ENCODE assay signal across 31 mouse cellular contexts in the genomic region with DNA sequence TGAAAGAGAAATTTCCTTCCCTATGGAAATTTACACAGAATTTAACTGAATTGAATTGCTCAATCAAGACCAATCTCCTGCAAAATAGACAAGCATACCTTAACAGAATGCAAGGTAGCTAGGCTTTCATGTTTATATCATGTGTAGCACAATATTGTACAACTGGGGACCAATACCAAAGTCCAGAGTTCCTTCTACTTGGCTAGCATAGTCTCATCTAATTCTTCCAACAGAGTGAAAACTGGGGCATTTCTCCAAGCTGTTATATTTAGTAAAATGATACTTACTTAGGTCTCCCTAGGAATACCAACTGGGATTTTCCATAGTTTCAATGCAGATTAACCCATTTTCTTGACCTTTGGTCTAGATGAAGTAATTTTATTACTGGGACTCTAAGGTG. TPM values are rescaled to one million over a fixed set of nuclear protein-coding genes. Genes with fewer than 3 reads are reported as not detected.
DNase-seq lines count a peak whose midpoint lies in the region; ATAC-seq and TF ChIP-seq lines count a peak whose summit lies in the region.
"Had no signal": no experiment of that assay in that cellular context is flagged by ENCODE, and none has a peak within 500 bp of the region (broad histone marks: within the 10 kb centered on the region; RNA-seq: fewer than 3 reads in every experiment).

No protein-coding gene starts in this region.

- no peak overlapping the region for H3K4me2 ChIP-seq in intestine, postnatal 0 days (replicated peaks; ENCODE audit: low read depth)
- no peak overlapping the region for H3K4me2 ChIP-seq in intestine, embryonic 15.5 days (replicated peaks)
- H3K4me2 ChIP-seq in liver, postnatal 0 days (ENCODE audit: low read depth, low read length): no peak overlapping the region
- H3K4me2 ChIP-seq in liver, embryonic 11.5 days: no peak overlapping the region
- H3K4me2 ChIP-seq: embryonic facial prominence, embryonic 13.5 days; embryonic facial prominence, embryonic 15.5 days; forebrain, embryonic 12.5 days had no signal

- peaks cover 69% of the 10 kb centered on the region for H3K36me3 ChIP-seq in intestine, postnatal 0 days (ENCODE audit: control insufficient read depth, insufficient read depth)
- peaks cover 10% of the 10 kb centered on the region; the same call in 1 of the 2 replicates for H3K36me3 ChIP-seq in intestine, embryonic 15.5 days
- H3K36me3 ChIP-seq in liver, postnatal 0 days (replicated peaks; ENCODE audit: insufficient read depth, low read length): peaks cover 87% of the 10 kb centered on the region
- peaks cover 29% of the 10 kb centered on the region for H3K36me3 ChIP-seq in liver, embryonic 11.5 days (ENCODE audit: control insufficient read depth, insufficient read depth, low read length)

- no peak for TF ChIP-seq POLR2A in bone marrow macrophage, adult 2 months (IDR thresholded peaks at IDR 0.05; ENCODE audit: borderline replicate concordance, low read depth, low read length)

- H3K4me3 ChIP-seq in intestine, postnatal 0 days (ENCODE audit: low read depth, low read length): no peak overlapping the region
- no peak overlapping the region for H3K4me3 ChIP-seq in intestine, embryonic 15.5 days (replicated peaks)
- no peak overlapping the region for H3K4me3 ChIP-seq in liver, postnatal 0 days (ENCODE audit: low read depth, low read length)
- H3K4me3 ChIP-seq in liver, embryonic 11.5 days (ENCODE audit: low read depth, low read length): no peak overlapping the region
- no peak overlapping the region for H3K4me3 ChIP-seq in bone marrow macrophage, adult 2 months (ENCODE audit: insufficient read depth, low read length)
- H3K4me3 ChIP-seq: embryonic facial prominence, embryonic 13.5 days; embryonic facial prominence, embryonic 15.5 days; erythroblast, embryonic 14.5 days; forebrain, embryonic 10.5 days; forebrain, embryonic 12.5 days had no signal

- no peak for TF ChIP-seq CTCF in intestine, postnatal 0 days (IDR thresholded peaks at IDR 0.05; ENCODE audit: low read depth)
- no peak for TF ChIP-seq CTCF in liver, postnatal 0 days (IDR thresholded peaks at IDR 0.05; ENCODE audit: low read depth)
- no peak for TF ChIP-seq CTCF in bone marrow macrophage, adult 2 months (IDR thresholded peaks at IDR 0.05; ENCODE audit: low read depth, low read length)

- no peak for ATAC-seq in intestine, postnatal 0 days
- no peak for ATAC-seq in intestine, embryonic 15.5 days
- peak; percentile 39; the same call in 1 of the 2 replicates for ATAC-seq in liver, postnatal 0 days
- no peak for ATAC-seq in liver, embryonic 11.5 days (replicated peaks; ENCODE audit: low FRiP score)
- ATAC-seq: activated CD4-positive, CD25-positive, alpha-beta regulatory T cell, adult 4 months; CD4-positive, CD25-positive, alpha-beta regulatory T cell, adult 4 months; forebrain, embryonic 14.5 days; forebrain, embryonic 16.5 days; Patski had no signal

- no peak for TF ChIP-seq EP300 in liver, postnatal 0 days (IDR thresholded peaks at IDR 0.05; ENCODE audit: low read depth)

- no peak overlapping the region for H3K9ac ChIP-seq in intestine, postnatal 0 days (ENCODE audit: low read depth, low read length)
- H3K9ac ChIP-seq in intestine, embryonic 15.5 days: no peak overlapping the region
- H3K9ac ChIP-seq in liver, postnatal 0 days (replicated peaks): no peak overlapping the region
- H3K9ac ChIP-seq in liver, embryonic 11.5 days (ENCODE audit: low read depth, low read length): no peak overlapping the region
- H3K9ac ChIP-seq: embryonic facial prominence, embryonic 13.5 days; embryonic facial prominence, embryonic 15.5 days; forebrain, embryonic 12.5 days had no signal

- peak; percentile 37 for DNase-seq in kidney, adult 9 months
- DNase-seq in kidney, adult 11 months: no peak
- DNase-seq in liver, postnatal 0 days: no peak
- no peak for DNase-seq in liver, embryonic 11.5 days (ENCODE audit: low spot score)
- no peak for DNase-seq in c-Kit-positive CD71-positive TER-119-positive erythroid progenitor cells, embryonic 14.5 days (ENCODE audit: low spot score)
- DNase-seq: adrenal gland, adult 2 months; adrenal gland, postnatal 10 days; adrenal gland, postnatal 25 days; B cell, adult 2 months; cerebellum, adult 11 months; cerebellum, adult 18-20 months; cerebellum, adult 8-10 months; cerebellum, adult 9-11 months; cerebellum, postnatal 14 days; cerebellum, postnatal 36 days; embryo, embryonic 11 days had no signal

- no peaks in the 10 kb centered on the region for H3K27me3 ChIP-seq in intestine, postnatal 0 days (replicated peaks; ENCODE audit: control insufficient read depth, insufficient read depth, low read length)
- no peaks in the 10 kb centered on the region for H3K27me3 ChIP-seq in intestine, embryonic 15.5 days (replicated peaks)
- no peaks in the 10 kb centered on the region for H3K27me3 ChIP-seq in liver, postnatal 0 days (ENCODE audit: insufficient read depth, low read length)
- H3K27me3 ChIP-seq in liver, embryonic 11.5 days (replicated peaks; ENCODE audit: control insufficient read depth, insufficient read depth, low read length): no peaks in the 10 kb centered on the region
- H3K27me3 ChIP-seq: CH12.LX; embryonic facial prominence, embryonic 13.5 days; embryonic facial prominence, embryonic 15.5 days; forebrain, embryonic 12.5 days; Patski had no signal

- H3K4me1 ChIP-seq in intestine, postnatal 0 days (replicated peaks; ENCODE audit: control insufficient read depth, insufficient read depth, low read length): no peaks in the 10 kb centered on the region
- no peaks in the 10 kb centered on the region for H3K4me1 ChIP-seq in intestine, embryonic 15.5 days (replicated peaks)
- H3K4me1 ChIP-seq in liver, postnatal 0 days (ENCODE audit: insufficient read depth): peaks cover 8% of the 10 kb centered on the region
- H3K4me1 ChIP-seq in liver, embryonic 11.5 days (replicated peaks; ENCODE audit: control insufficient read depth, insufficient read depth, low read length): peaks cover 10% of the 10 kb centered on the region
- H3K4me1 ChIP-seq in bone marrow macrophage, adult 2 months (ENCODE audit: control insufficient read depth, insufficient read depth, low read length): peaks cover 33% of the 10 kb centered on the region
- H3K4me1 ChIP-seq: forebrain, embryonic 12.5 days had no signal

- H3K27ac ChIP-seq in intestine, postnatal 0 days (ENCODE audit: low read depth, low read length): peak overlapping the region; percentile 41; the same call in 1 of the 2 replicates
- H3K27ac ChIP-seq in intestine, embryonic 15.5 days: no peak overlapping the region
- H3K27ac ChIP-seq in liver, postnatal 0 days (ENCODE audit: low read depth): peak overlapping the region; percentile 34; the same call in 1 of the 2 replicates
- no peak overlapping the region for H3K27ac ChIP-seq in liver, embryonic 11.5 days (ENCODE audit: low read depth, low read length)
- peak overlapping the region; percentile 33; the same call in 1 of the 2 replicates for H3K27ac ChIP-seq in bone marrow macrophage, adult 2 months (ENCODE audit: insufficient read depth, low read depth, low read length)
- H3K27ac ChIP-seq: embryonic facial prominence, embryonic 13.5 days; embryonic facial prominence, embryonic 15.5 days; forebrain, embryonic 10.5 days; forebrain, embryonic 12.5 days had no signal

- H3K9me3 ChIP-seq in intestine, postnatal 0 days (ENCODE audit: control insufficient read depth): no peaks in the 10 kb centered on the region
- H3K9me3 ChIP-seq in intestine, embryonic 15.5 days: no peaks in the 10 kb centered on the region
- H3K9me3 ChIP-seq in liver, postnatal 0 days (ENCODE audit: low read length): no peaks in the 10 kb centered on the region
- no peaks in the 10 kb centered on the region for H3K9me3 ChIP-seq in liver, embryonic 11.5 days (ENCODE audit: control insufficient read depth, low read length)
- H3K9me3 ChIP-seq: embryonic facial prominence, embryonic 13.5 days; embryonic facial prominence, embryonic 15.5 days; forebrain, embryonic 10.5 days; forebrain, embryonic 12.5 days; G1E had no signal

RNA-seq across cellular contexts. Expression of a gene that starts 11.3 kb away (rescaled TPM):
- polyA plus RNA-seq in intestine, postnatal 0 days (2015; fragmentation: Nextera tagmentation; extraction: Ambion mirVana): 63.3 and 68.0 TPM in 2 replicates
- 79.8 and 89.2 TPM in 2 replicates for polyA plus RNA-seq in intestine, embryonic 15.5 days (2015; fragmentation: Nextera tagmentation; extraction: Ambion mirVana)
- 47.3 and 50.1 TPM in 2 replicates for polyA plus RNA-seq in liver, postnatal 0 days (2015; fragmentation: Nextera tagmentation; extraction: Ambion mirVana)
- 51.3 and 57.5 TPM in 2 replicates for polyA plus RNA-seq in liver, embryonic 11.5 days (2014; fragmentation: Nextera tagmentation; extraction: Ambion mirVana)
- polyA plus RNA-seq in bone marrow macrophage, adult 2 months (2012; ENCODE audit: insufficient read depth, insufficient read length, missing spikeins): 89.7 and 112 TPM in 2 replicates

Comparison
In these comparisons a context has a peak if more than half of its experiments do, and no peak if none do; other contexts are left out.
1. H3K27ac ChIP-seq: peak in intestine, postnatal 0 days (single experiment), liver, postnatal 0 days (single experiment) and bone marrow macrophage, adult 2 months (single experiment); none in intestine, embryonic 15.5 days (single experiment) and liver, embryonic 11.5 days (single experiment).